Mouse (Mus musculus) heart, embryonic 10.5 days (tissue): ENCODE measurements at regions not wholly inside any gene's neighbourhood (a gene's known extent, or its start where the extent isn't known, plus 50 kb on each side); places are given as distances from the start of the nearest gene placed in this dataset. TPM values are rescaled to one million over a fixed set of nuclear protein-coding genes. Genes with fewer than 3 reads are reported as not detected.

Experiments used
- DNase-seq: peaks from one replicate; pipeline ENCODE4 v3.0.0-alpha.2; 2017; ENCODE audit warnings: low spot score
- H3K27ac ChIP-seq: fragments of 300-500 bp; sonication (generic); 2 replicates; pipeline ENCODE4 v1.5.1; 2016; ENCODE audit warnings: mild to moderate bottlenecking
- H3K27me3 ChIP-seq: fragments of 300-500 bp; sonication (generic); 2 replicates; pipeline ENCODE4 v1.6.1; 2016; ENCODE audit warnings: mild to moderate bottlenecking; ENCODE audit not compliant: poor library complexity, insufficient read depth, severe bottlenecking
- H3K36me3 ChIP-seq: fragments of 300-500 bp; sonication (generic); 2 replicates; pipeline ENCODE4 v1.6.1; 2016; ENCODE audit warnings: mild to moderate bottlenecking, moderate library complexity
- H3K4me1 ChIP-seq: fragments of 300-500 bp; sonication (generic); 2 replicates; pipeline ENCODE4 v1.6.1; 2016; ENCODE audit warnings: mild to moderate bottlenecking
- H3K4me3 ChIP-seq: fragments of 300-500 bp; sonication (generic); 2 replicates; pipeline ENCODE4 v1.5.1; 2016; ENCODE audit warnings: mild to moderate bottlenecking, moderate library complexity
- H3K9me3 ChIP-seq: fragments of 300-500 bp; sonication (generic); 2 replicates; pipeline ENCODE4 v1.6.1; 2016; ENCODE audit warnings: mild to moderate bottlenecking, moderate library complexity
- WGBS: fragments of 180-500 bp; shearing (Covaris S2); methylation state at CpG from one replicate; pipeline ENCODE4 v1.1.7; 2016; 5-methylcytosine and 5-hydroxymethylcytosine counted together
- microRNA-seq: library from miRNA; unstranded; fragments of <30 nt; microRNA quantifications from one replicate; pipeline ENCODE4, GENCODE M21; 2017

DNA sequence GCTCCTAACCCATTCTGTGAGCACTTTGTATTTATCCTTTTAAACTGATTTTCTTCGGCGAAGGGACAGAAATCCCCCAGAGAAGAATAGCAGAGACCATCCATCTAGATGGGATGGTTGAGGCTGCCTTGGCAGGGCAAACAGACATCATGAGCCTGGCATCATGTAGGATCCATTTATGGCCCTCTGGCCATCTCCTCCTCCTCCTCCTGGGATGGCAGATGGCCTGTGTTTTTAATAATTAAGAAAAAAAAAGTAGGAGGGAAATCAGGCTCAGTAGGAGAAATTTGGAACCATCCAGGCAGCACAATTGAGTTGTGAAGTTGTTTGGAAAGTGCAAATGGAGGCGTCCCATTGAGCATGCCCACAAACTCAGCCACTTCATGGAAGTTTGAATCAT lies 58.8 kb upstream of the Tnp1 start:
- DNase-seq, result no peak
- Histone ChIP-seq H3K27ac (no peak overlapping the region), H3K9me3 (no peaks in the 10 kb centered on the region), H3K4me3 (no peak overlapping the region), H3K36me3 (no peaks in the 10 kb centered on the region), H3K27me3 (no peaks in the 10 kb centered on the region), H3K4me1 (peaks cover 16% of the 10 kb centered on the region)
- WGBS, result 88% methylated on average over 3 of the region's 3 CpGs

DNA sequence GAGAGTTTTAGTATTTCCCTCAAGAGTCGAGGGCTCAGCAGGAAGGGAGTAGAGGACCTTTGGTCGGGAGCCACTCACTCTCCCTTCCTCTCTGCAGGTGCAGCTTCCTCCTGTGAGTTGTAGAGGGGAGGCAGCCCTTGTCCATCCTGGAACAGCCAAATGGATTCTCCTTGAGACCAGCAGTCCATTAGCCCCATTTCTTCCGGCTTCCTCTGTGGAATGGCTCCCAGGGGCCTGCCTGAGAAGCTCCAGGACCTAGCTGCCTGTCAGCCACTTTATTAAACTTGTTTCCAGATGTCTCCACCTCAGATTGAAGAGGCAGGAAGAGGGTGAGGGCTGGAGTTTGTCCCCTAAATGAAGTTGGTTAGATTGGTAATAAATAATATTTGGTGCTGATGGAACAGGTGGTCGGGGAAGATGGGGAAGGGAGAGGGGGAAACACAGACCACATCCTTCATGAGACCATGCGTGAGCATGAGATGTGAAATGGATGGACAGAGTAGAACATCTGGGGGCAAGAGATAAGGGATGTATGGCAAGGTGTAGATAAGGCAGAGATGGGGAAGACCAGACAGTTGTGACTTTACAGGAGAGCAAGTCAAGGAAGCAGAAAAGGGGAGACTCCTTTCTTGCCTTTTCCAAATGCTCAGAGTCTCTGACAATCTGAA lies 56.7 kb upstream of the Tnp1 start:
- H3K36me3 ChIP-seq, result no peaks in the 10 kb centered on the region
- H3K4me1 ChIP-seq, result peaks cover 16% of the 10 kb centered on the region
- peak; percentile 53 for DNase-seq
- no peak overlapping the region for H3K4me3 ChIP-seq
- 65% methylated on average over 5 of the region's 5 CpGs for WGBS
- no peaks in the 10 kb centered on the region for H3K9me3 ChIP-seq
- H3K27me3 ChIP-seq, result no peaks in the 10 kb centered on the region
- 0 out of 2 replicates have a peak overlapping the region, but pooled peaks have one; percentile 17 for H3K27ac ChIP-seq

- Histone ChIP-seq H3K4me3 (no peak overlapping the region), H3K27me3 (no peaks in the 10 kb centered on the region), H3K4me1 (peaks cover 9% of the 10 kb centered on the region), H3K36me3 (no peaks in the 10 kb centered on the region), H3K27ac (no peak overlapping the region), H3K9me3 (no peaks in the 10 kb centered on the region)
- 51% methylated on average over 2 of the region's 2 CpGs for WGBS
- peak; percentile 68 for DNase-seq
These were observed 54.4 kb upstream of the Tnp1 start for GRCm38 (mm10) chr1:73070126-73070525.

Small RNA genes in the stretch of these regions (microRNA-seq; reads per million reads assigned to microRNA genes)
- not detected for gene Mir6351
